Mouse (Mus musculus) midbrain, postnatal 0 days (tissue): ENCODE results near the gene Galnt2. TPM values are rescaled to one million over a fixed set of nuclear protein-coding genes. Genes with fewer than 3 reads are reported as not detected.

Source experiments
- ATAC-seq: fragments of 200-750 bp; cut with Nextera tagmentation; 2 replicates; pipeline ENCODE4 v1.8.0; 2017; ENCODE audit warnings: moderate number of reproducible peaks, mild to moderate bottlenecking, moderate TSS enrichment, moderate library complexity; ENCODE audit not compliant: low FRiP score
- DNase-seq: peaks from one replicate; pipeline ENCODE4 v3.0.0-alpha.2; 2015; ENCODE audit warnings: low spot score
- H3K27ac ChIP-seq: fragments of 300-500 bp; sonication (generic); 2 replicates; pipeline ENCODE4 v1.5.1; 2014; ENCODE audit warnings: low read depth, mild to moderate bottlenecking, low read length, mixed read lengths
- H3K27me3 ChIP-seq: fragments of 300-500 bp; sonication (generic); 2 replicates; pipeline ENCODE4 v1.6.1; 2014; ENCODE audit warnings: low read length, control low read depth, mixed read lengths; ENCODE audit not compliant: insufficient read depth
- H3K36me3 ChIP-seq: fragments of 300-500 bp; sonication (generic); 2 replicates; pipeline ENCODE4 v1.6.1; 2014; ENCODE audit warnings: low read length, control low read depth, mixed read lengths; ENCODE audit not compliant: insufficient read depth
- H3K4me1 ChIP-seq: fragments of 300-500 bp; sonication (generic); 2 replicates; pipeline ENCODE4 v1.6.1; 2014; ENCODE audit warnings: mild to moderate bottlenecking, control low read depth, antibody characterized with exemption, low read length, mixed read lengths; ENCODE audit not compliant: insufficient read depth
- H3K4me2 ChIP-seq: fragments of 300-500 bp; sonication (generic); 2 replicates; pipeline ENCODE4 v1.6.1; 2014; ENCODE audit warnings: low read depth, mild to moderate bottlenecking, low read length, mixed read lengths; ENCODE audit not compliant: poor library complexity, severe bottlenecking
- H3K4me3 ChIP-seq: fragments of 300-500 bp; sonication (generic); 2 replicates; pipeline ENCODE4 v1.5.1; 2014; ENCODE audit warnings: low read depth, mild to moderate bottlenecking, low read length, moderate library complexity
- H3K9ac ChIP-seq: fragments of 300-500 bp; sonication (generic); replicated peaks from 2 replicates; pipeline ENCODE4 v1.6.1; 2014; ENCODE audit warnings: mild to moderate bottlenecking, low read length, moderate library complexity, mixed read lengths; ENCODE audit not compliant: poor library complexity, severe bottlenecking
- H3K9me3 ChIP-seq: fragments of 300-500 bp; sonication (generic); 2 replicates; pipeline ENCODE4 v1.6.1; 2016; ENCODE audit warnings: low read length, control low read depth
- CTCF ChIP-seq: IDR thresholded peaks from 2 replicates; pipeline ENCODE4 v1.5.1; 2016; ENCODE audit warnings: antibody characterized with exemption, mild to moderate bottlenecking
- WGBS: fragments of 180-500 bp; shearing (Covaris S2); extraction: QIAGEN DNeasy Blood & Tissue Kit; methylation state at CpG from one replicate; pipeline ENCODE4 v1.1.7; 2014; 5-methylcytosine and 5-hydroxymethylcytosine counted together
- polyA plus RNA-seq: library from polyadenylated mRNA; unstranded; fragments of >200 nt; fragmentation: Nextera tagmentation; extraction: Ambion mirVana; gene quantifications from 2 replicates; pipeline ENCODE4 v1.2.1, GENCODE M21; 2015
- total RNA-seq: library from RNA; depleted of rRNA; stranded (reverse); fragments of >200 nt; gene quantifications from 2 replicates; pipeline ENCODE4 v1.2.3, GENCODE M21; 2014

The Galnt2 gene
- total and polyA plus RNA-seq, 2 experiments from 2014 or later: 51.3 to 65.4 TPM

DNA sequence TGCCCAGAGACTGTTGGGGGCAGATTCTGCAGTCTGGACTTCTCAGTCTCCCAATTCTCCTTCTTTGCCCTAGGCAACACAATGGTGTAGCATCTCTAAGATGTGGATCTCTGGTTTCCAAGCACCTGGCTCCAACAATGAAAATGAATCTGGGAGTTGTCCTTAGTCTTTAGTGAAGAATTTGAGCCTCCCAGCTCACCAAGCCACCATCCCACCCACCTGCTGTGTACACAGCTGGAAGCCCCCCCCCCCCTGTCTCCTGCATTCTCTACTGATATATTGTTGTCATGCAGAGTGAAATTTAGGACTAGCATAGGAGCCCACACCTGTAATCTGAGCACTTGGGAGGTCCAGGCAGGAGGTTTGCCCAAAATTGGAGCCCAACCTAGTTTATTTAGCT is 14.2 kb upstream of the Galnt2 start:
- no peak for TF ChIP-seq CTCF
- H3K9me3 ChIP-seq: no peaks in the 10 kb centered on the region
- H3K27me3 ChIP-seq: no peaks in the 10 kb centered on the region
- H3K4me1 ChIP-seq: no peaks in the 10 kb centered on the region; the same call in 1 of the 2 replicates
- no peak overlapping the region for H3K9ac ChIP-seq
- ATAC-seq (no peak), DNase-seq (no peak)
- no peak overlapping the region for H3K27ac ChIP-seq
- no peaks in the 10 kb centered on the region for H3K36me3 ChIP-seq
- H3K4me3 ChIP-seq: no peak overlapping the region
- no peak overlapping the region for H3K4me2 ChIP-seq

DNA sequence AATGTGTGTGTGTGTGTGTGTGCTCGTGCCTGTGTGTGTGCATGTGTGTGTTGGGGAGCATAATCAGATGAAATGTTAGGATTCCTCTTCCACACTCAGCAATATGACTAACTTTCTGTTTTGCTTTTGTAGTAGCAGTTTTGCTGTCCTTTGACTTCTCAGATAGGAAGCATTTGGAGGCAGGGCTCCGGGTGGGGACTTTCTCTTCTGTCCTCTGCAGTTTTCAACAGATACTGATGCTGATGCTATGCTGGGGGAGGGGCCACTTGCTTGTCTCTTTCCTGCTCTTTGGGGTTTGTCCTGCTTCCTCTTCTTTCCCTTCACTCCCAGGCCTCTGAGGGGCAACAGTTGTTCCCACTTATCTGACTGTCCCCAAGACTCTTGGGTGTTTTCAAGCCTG is 1.3 kb upstream of the Galnt2 start:
- Histone ChIP-seq H3K27me3 (no peaks in the 10 kb centered on the region), H3K27ac (no peak overlapping the region), H3K36me3 (no peaks in the 10 kb centered on the region), H3K4me3 (no peak overlapping the region), H3K9ac (no peak overlapping the region), H3K9me3 (no peaks in the 10 kb centered on the region), H3K4me1 (peaks cover 17% of the 10 kb centered on the region), H3K4me2 (no peak overlapping the region)
- DNase-seq (no peak), ATAC-seq (no peak)
- no peak for TF ChIP-seq CTCF
- WGBS: 77% methylated on average over 2 of the region's 2 CpGs

DNA sequence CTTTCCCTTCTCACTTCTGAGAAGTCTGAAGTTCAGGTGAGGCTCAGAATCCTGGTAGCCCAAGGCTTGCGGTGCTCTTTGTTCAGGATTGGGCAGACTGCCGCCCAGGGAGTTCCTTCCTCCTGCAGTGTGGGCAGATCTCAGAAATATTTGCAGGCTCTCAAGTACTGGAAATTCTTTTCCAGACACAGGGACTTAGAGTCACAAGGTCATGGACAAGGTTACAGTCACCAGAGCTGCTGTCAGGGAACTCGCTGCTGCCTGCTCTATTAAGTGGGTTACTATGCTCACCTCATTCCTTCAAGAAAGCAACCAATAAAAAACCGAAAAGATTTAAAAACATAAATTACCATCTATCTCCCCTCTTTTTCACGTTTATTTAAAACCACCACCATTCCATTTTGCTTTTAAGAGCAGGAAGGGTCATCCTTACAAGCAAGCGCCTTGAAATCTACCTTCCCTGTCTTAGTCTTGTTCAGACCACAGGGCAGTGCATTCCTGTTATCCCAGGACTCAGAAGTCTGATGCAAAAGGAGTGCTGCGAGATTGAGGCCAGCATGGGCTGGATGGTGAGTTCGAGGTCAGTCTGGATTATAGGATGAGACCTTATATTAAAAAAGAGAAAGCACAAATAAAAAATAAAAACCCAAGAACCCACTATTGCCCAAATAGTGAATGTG is 555 bp upstream of the Galnt2 start:
- peak; percentile 36; the same call in 1 of the 2 replicates for ATAC-seq
- Histone ChIP-seq H3K36me3 (no peaks in the 10 kb centered on the region), H3K9ac (peak overlapping the region; percentile 83), H3K4me3 (peak overlapping the region; percentile 91), H3K27me3 (no peaks in the 10 kb centered on the region), H3K4me2 (peak overlapping the region; percentile 93), H3K27ac (no peak overlapping the region), H3K9me3 (no peaks in the 10 kb centered on the region), H3K4me1 (peaks cover 18% of the 10 kb centered on the region)
- TF ChIP-seq CTCF: no peak
- no peak for DNase-seq
- WGBS: 53% methylated on average over 8 of the region's 8 CpGs

DNA sequence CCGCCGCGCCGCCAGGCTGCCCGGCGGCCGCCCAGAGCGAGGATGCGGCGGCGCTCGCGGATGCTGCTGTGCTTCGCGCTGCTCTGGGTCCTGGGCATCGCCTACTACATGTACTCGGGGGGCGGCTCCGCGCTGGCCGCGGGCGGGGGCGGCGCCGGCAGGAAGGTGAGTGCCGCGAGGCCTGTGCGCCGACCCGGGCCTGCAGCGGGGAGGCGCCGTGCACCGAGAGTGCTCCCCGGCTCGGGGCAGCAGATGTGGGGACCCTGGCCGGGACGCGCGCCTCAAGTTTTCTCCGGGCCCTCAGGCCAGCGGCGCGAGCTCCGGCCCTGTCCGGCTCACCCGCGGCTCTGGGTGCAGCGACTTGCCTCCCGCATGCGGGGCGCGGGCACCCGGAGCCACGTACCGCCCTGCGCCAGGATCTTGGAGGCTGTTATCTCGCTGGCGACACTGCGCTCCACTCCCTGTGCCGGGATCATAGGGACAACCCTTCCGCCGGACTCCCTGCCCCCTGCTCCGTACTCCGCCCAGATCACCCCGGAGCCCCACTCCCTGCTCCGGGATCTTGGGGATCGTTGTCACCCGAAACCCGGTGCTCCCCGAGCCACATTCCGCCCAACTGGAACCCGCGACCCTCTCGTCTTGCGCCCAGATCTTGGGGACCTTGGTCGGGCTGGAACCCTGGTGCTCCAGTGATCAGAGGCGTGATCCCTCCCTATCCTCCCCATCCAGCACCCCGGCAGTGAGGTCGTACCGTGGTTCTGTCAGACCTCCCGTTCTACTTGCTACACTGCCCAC is 491 bp downstream of the Galnt2 start:
- H3K4me2 ChIP-seq: peak overlapping the region; percentile 93
- H3K9ac ChIP-seq: peak overlapping the region; percentile 83
- 0 out of 2 replicates have a peak, but pooled peaks have one; percentile 8 for TF ChIP-seq CTCF
- under 1% methylated on average over 72 of the region's 83 CpGs for WGBS
- no peaks in the 10 kb centered on the region for H3K27me3 ChIP-seq
- peak overlapping the region; percentile 91 for H3K4me3 ChIP-seq
- peaks cover 20% of the 10 kb centered on the region for H3K4me1 ChIP-seq
- DNase-seq (no peak), ATAC-seq (peak; percentile 82)
- H3K9me3 ChIP-seq: no peaks in the 10 kb centered on the region
- H3K36me3 ChIP-seq: no peaks in the 10 kb centered on the region
- H3K27ac ChIP-seq: peak overlapping the region; percentile 62

DNA sequence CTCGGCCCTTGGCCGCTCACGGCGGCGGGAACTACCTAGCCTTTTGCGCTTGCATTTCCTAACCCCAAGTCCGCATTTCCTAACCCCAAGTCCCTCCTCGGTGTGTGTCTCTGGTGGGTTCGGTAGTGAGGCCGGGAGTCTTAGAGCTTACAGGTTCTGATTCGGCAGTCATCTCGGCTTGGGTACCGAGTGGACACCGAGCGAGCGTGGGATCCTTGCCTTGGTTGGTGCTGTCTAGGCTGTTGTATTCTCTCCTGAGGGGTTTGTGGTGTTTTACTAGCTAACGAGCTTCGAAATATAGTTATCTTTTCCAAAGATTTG is 1.0 kb downstream of the Galnt2 start:
- ATAC-seq (no peak), DNase-seq (no peak)
- Histone ChIP-seq H3K27me3 (no peaks in the 10 kb centered on the region), H3K4me3 (peak overlapping the region; percentile 91), H3K4me2 (peak overlapping the region; percentile 93), H3K9ac (peak overlapping the region; percentile 83), H3K9me3 (no peaks in the 10 kb centered on the region), H3K4me1 (peaks cover 20% of the 10 kb centered on the region), H3K36me3 (no peaks in the 10 kb centered on the region), H3K27ac (peak overlapping the region; percentile 62; the same call in 1 of the 2 replicates)
- TF ChIP-seq CTCF: no peak
- WGBS: 5% methylated on average over 18 of the region's 18 CpGs

DNA sequence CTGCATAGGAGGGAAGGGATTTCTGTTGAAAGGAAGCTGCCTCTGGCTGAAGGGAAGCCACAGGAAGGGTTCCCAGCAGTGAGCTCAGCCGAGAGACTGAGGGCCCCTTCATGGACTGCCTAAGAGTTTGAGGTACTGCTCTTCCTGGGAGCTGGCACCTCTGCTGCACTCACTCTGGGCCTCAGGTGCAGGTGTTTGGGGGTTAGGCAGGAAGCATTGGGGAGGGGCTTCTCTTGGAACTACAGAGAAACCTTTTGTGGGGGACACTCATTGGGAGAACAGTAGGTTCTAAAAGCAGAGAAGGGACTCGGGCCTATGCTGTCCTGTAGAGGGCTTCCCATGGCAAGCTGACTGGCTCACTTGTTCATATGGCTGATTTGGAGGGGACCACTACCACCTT is 3.3 kb downstream of the Galnt2 start:
- Histone ChIP-seq H3K9ac (no peak overlapping the region), H3K36me3 (no peaks in the 10 kb centered on the region), H3K4me3 (no peak overlapping the region), H3K27me3 (no peaks in the 10 kb centered on the region), H3K9me3 (no peaks in the 10 kb centered on the region), H3K27ac (no peak overlapping the region; the same call in 1 of the 2 replicates), H3K4me1 (peaks cover 20% of the 10 kb centered on the region), H3K4me2 (peak overlapping the region; percentile 36; the same call in 1 of the 2 replicates)
- no peak for ATAC-seq
- no peak for TF ChIP-seq CTCF
- 39% methylated on average over 2 of the region's 2 CpGs for WGBS
- no peak for DNase-seq
